Mouse (Mus musculus): ENCODE measurements around the gene Cs.

Gene Cs

GRCm38 (mm10) chr10:128411211-128412054, 73.9 kb downstream of the Cs start, which contains the start of the genes Nabp2 and Rnf41:
Nabp2 (minus strand) TSS chr10:128411492.
Rnf41 (plus strand) TSS chr10:128411657.
- peak; percentile 98 for DNase-seq

DNA sequence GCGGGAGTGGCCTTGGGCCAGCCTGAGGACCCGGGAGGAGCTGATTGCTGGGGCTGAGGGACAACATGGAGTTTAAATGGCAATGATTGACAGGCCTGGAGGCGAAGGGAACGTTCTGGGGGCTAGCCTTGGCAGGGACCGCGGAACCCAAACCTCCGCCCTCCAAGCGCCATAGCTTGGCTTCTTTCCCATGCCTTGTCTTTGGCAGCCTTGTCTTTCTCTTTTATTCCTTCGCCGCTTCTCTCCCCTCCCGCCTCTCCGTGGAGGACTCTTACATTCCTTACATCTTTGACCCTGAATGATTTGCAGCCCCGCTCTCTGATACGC, 74.5 kb downstream of the Cs start:
- DNase-seq: peak; percentile 73

Measured in lung, postnatal 10 days (tissue).